Mouse (Mus musculus) small intestine, adult 2 months (tissue): ENCODE results near the gene Phactr1.

Experiments used
- CTCF ChIP-seq: fragments of 200-500 bp; IDR thresholded peaks from 2 replicates; pipeline ENCODE4 v1.5.1; 2012; ENCODE audit warnings: low read depth, mild to moderate bottlenecking, control low read depth, inconsistent platforms, low read length, moderate library complexity, mixed read lengths; ENCODE audit not compliant: insufficient replicate concordance, insufficient read length; ENCODE audit errors: extremely low read depth
- POLR2A ChIP-seq: fragments of 200-500 bp; IDR thresholded peaks from 2 replicates; pipeline ENCODE4 v1.6.1; 2012; ENCODE audit warnings: low read depth, mild to moderate bottlenecking, control low read depth, inconsistent platforms, low read length, moderate library complexity

DNA sequence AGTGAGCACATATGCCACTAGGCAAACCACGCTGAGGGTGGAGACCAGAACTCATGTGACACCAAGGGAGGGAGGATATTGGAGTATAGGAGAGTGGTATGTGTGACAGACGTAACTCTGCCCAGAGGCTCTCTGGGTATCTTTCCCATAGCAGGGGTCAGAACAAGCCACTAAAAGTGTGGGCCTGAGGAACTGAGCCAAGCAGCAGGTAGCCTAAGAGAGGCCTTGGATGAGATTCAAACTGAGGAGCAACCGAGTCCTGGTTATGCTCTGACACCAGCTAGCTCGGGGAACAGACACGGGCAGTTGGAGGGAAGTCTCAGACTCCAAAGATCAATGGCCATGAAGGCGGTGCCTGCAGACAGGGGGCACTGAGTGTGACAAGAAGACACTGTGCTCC is 395.0 kb downstream of the Phactr1 start:
- TF ChIP-seq CTCF (no peak), POLR2A (no peak)
